8 mouse cellular contexts compared by ENCODE assay signal in genomic region chrX:86192420-86192994, GRCm38 (mm10). TPM values are rescaled to one million over a fixed set of nuclear protein-coding genes. Genes with fewer than 3 reads are reported as not detected.
DNase-seq lines count a peak whose midpoint lies in the region; ATAC-seq and TF ChIP-seq lines count a peak whose summit lies in the region.

No protein-coding gene starts in this region.

- H3K9ac ChIP-seq in ES-Bruce4 (ENCODE audit: low read depth, poor library complexity, severe bottlenecking), result peak overlapping the region; percentile 61
- H3K9ac ChIP-seq in forebrain, embryonic 11.5 days (ENCODE audit: low read length), result no peak overlapping the region

- H3K4me1 ChIP-seq in heart, embryonic 10.5 days, result peaks cover 3% of the 10 kb centered on the region; the same call in 1 of the 2 replicates
- H3K4me1 ChIP-seq in ES-Bruce4 (ENCODE audit: control insufficient read depth, insufficient read depth, low read length), result no peaks in the 10 kb centered on the region
- H3K4me1 ChIP-seq in forebrain, embryonic 11.5 days (replicated peaks; ENCODE audit: control insufficient read depth, insufficient read depth, low read length), result no peaks in the 10 kb centered on the region

- WGBS in heart, embryonic 10.5 days, result 23% methylated on average over 25 of the region's 25 CpGs
- 18% methylated on average over 25 of the region's 25 CpGs for WGBS in forebrain, embryonic 11.5 days

- no peak for TF ChIP-seq EP300 in ES-Bruce4 (IDR thresholded peaks at IDR 0.05; ENCODE audit: insufficient read depth, low read depth, low read length)

- H3K27ac ChIP-seq in heart, embryonic 10.5 days, result no peak overlapping the region
- H3K27ac ChIP-seq in ES-Bruce4 (ENCODE audit: insufficient read depth, low read length), result peak overlapping the region; percentile 76
- no peak overlapping the region for H3K27ac ChIP-seq in forebrain, embryonic 11.5 days (ENCODE audit: low read depth, low read length)

- peak overlapping the region; percentile 56 for H3K4me3 ChIP-seq in heart, embryonic 10.5 days
- peak overlapping the region; percentile 65 for H3K4me3 ChIP-seq in ES-Bruce4 (ENCODE audit: low read depth, low read length)
- H3K4me3 ChIP-seq in forebrain, embryonic 11.5 days (ENCODE audit: low read depth, low read length), result peak overlapping the region; percentile 31

- peaks cover 21% of the 10 kb centered on the region for H3K27me3 ChIP-seq in heart, embryonic 10.5 days (ENCODE audit: insufficient read depth, poor library complexity, severe bottlenecking)
- no peaks in the 10 kb centered on the region for H3K27me3 ChIP-seq in ES-Bruce4 (ENCODE audit: control insufficient read depth, insufficient read depth, low read length, poor library complexity, severe bottlenecking)
- H3K27me3 ChIP-seq in forebrain, embryonic 11.5 days (ENCODE audit: control insufficient read depth, insufficient read depth, low read length), result peaks cover 9% of the 10 kb centered on the region

- peak overlapping the region; percentile 67 for H3K4me2 ChIP-seq in forebrain, embryonic 11.5 days (ENCODE audit: low read depth, low read length, severe bottlenecking)

- H3K9me3 ChIP-seq in heart, embryonic 10.5 days, result no peaks in the 10 kb centered on the region
- H3K9me3 ChIP-seq in ES-Bruce4 (replicated peaks; ENCODE audit: control insufficient read depth, insufficient read depth, low read length, poor library complexity, severe bottlenecking), result no peaks in the 10 kb centered on the region
- no peaks in the 10 kb centered on the region for H3K9me3 ChIP-seq in forebrain, embryonic 11.5 days (ENCODE audit: control insufficient read depth, low read length)

- ATAC-seq in forebrain, embryonic 11.5 days (replicated peaks; ENCODE audit: low FRiP score), result peak; percentile 67

- TF ChIP-seq POLR2A in ES-Bruce4 (IDR thresholded peaks at IDR 0.05; ENCODE audit: insufficient read depth, low read length), result no peak

- TF ChIP-seq CTCF in ES-Bruce4 (IDR thresholded peaks at IDR 0.05; ENCODE audit: low read depth, low read length), result peak; percentile 16

- intact Hi-C loops in heart, postnatal 36 days (cut with DNase I), result no loop called here

- no peak for DNase-seq in heart, embryonic 10.5 days (ENCODE audit: low spot score)
- no peak for DNase-seq in heart, postnatal 36 days
- peak; percentile 54 for DNase-seq in forebrain, embryonic 11.5 days (ENCODE audit: low spot score)
- DNase-seq in mesoderm, embryonic 11.5 days (ENCODE audit: low read depth, low spot score), result peak; percentile 25
- no peak for DNase-seq in urinary bladder, postnatal 4 days (ENCODE audit: low spot score in 2 of 2)
- no peak for DNase-seq in T-cell, adult 2 months (ENCODE audit: low spot score)
- DNase-seq in spleen, postnatal 36 days (ENCODE audit: low spot score in 2 of 2), result no peak

- no peaks in the 10 kb centered on the region for H3K36me3 ChIP-seq in heart, embryonic 10.5 days
- H3K36me3 ChIP-seq in ES-Bruce4 (ENCODE audit: control insufficient read depth, insufficient read depth, low read length, poor library complexity, severe bottlenecking), result peaks cover 4% of the 10 kb centered on the region; the same call in 1 of the 2 replicates
- H3K36me3 ChIP-seq in forebrain, embryonic 11.5 days (ENCODE audit: control insufficient read depth, insufficient read depth, low read length), result no peaks in the 10 kb centered on the region

RNA-seq across cellular contexts. Expression of gene Nr0b1, which starts 0.9 kb away (rescaled TPM):
- polyA plus RNA-seq in heart, embryonic 10.5 days (2016; fragmentation: Nextera tagmentation; extraction: Ambion mirVana), result 0.09 TPM in 1 of 2 replicates, not detected in the other
- not detected for total RNA-seq in heart, postnatal 36 days (2021)
- 17.0 and 17.4 TPM in 2 replicates for polyA plus RNA-seq in ES-Bruce4 (2011; ENCODE audit: insufficient read depth, insufficient read length, low read depth, missing spikeins)
- 1.3 and 1.7 TPM in 2 replicates for polyA plus RNA-seq in forebrain, embryonic 11.5 days (2014; fragmentation: Nextera tagmentation; extraction: Ambion mirVana)

Comparison
In these comparisons a context has a peak if more than half of its experiments do, and no peak if none do; other contexts are left out.
1. DNase-seq: peak in forebrain, embryonic 11.5 days (single experiment) and mesoderm, embryonic 11.5 days (single experiment); none in heart, embryonic 10.5 days (single experiment), heart, postnatal 36 days (0 of 2), urinary bladder, postnatal 4 days (0 of 2), T-cell, adult 2 months (single experiment) and spleen, postnatal 36 days (0 of 2).
2. Peak in every context shown above with its lines, with median percentiles within 50 percentile points of each other: H3K4me3 ChIP-seq.